Mouse (Mus musculus) heart, adult 18-20 months (tissue): ENCODE data around the gene Afg1l. TPM values are rescaled to one million over a fixed set of nuclear protein-coding genes. Genes with fewer than 3 reads are reported as not detected.

Source experiments
- DNase-seq, 2 experiments: peaks; one replicate each; pipeline ENCODE4 v3.0.0; 2021 to 2022; ENCODE audit warnings: mixed read lengths in 1 of 2
- long read RNA-seq, 2 experiments: library from polyadenylated mRNA; stranded (forward); transcript quantifications; one replicate each; pipeline ENCODE4 v2.0.0; 2021
- total RNA-seq, 2 experiments: library from RNA; stranded (reverse); gene quantifications; 2 replicates each; pipeline ENCODE4 v1.2.3; 2021

Gene Afg1l
- 10 to 100 TPM; 31.8 to 32.7 TPM for total RNA-seq
- long read RNA-seq, experiment 1, transcript Afg1l-201 (13 exons, 2,513 nt) = major isoform, 22 of 30 reads
- long read RNA-seq, experiment 1, partial matches to known transcripts = 2 of 30 reads
- long read RNA-seq, experiment 1, other reads (novel, unspliced or antisense) = 6 of 30 reads
- long read RNA-seq, experiment 2, transcript Afg1l-201 (13 exons, 2,513 nt) = major isoform, 9 of 19 reads
- long read RNA-seq, experiment 2, partial matches to known transcripts = 0 of 19 reads
- long read RNA-seq, experiment 2, other reads (novel, unspliced or antisense) = 10 of 19 reads

DNA sequence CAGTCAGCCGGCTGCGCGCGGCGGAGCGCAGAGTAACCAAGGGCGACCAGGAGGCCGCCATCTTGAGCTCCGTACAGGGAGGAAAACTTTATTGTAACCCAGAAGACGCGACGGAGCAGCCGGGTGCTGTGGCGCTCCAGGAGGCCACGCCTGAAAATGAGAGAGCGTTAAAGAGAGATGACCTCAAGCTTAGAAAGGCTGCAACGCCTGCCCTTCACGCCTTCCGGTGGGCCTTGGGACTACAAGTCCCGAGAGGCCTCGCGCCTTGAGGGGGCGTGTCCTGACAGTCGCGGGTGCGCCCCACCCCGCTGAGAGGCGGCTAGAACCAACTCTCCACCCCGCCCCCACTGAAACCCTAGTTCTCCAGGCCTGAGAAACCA lies at the start of gene Afg1l:
Gene Afg1l (minus strand): TSS at position 225 of the 380 bp plus-strand sequence.
- DNase-seq = peak; percentile 98 to 99

DNA sequence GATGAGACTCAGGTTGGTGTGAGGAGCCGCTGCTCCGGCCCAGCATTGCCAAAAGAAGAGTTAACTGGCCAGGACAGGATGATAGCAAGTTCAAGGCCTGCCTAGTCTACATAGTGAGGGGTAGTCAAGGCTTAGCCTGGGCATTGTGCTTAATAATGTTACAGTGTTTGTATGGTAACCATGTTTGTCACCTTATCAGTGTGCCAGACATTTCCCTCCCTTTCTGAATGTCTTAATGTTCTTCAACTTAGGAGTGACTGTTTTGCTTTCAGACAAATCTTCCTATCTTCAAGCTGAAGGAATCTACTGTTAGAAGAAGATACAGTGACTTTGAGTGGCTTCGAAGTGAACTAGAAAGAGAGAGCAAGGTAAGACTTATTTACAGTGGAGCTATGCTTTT lies 47.3 kb upstream of the Afg1l start:
- DNase-seq = no peak

DNA sequence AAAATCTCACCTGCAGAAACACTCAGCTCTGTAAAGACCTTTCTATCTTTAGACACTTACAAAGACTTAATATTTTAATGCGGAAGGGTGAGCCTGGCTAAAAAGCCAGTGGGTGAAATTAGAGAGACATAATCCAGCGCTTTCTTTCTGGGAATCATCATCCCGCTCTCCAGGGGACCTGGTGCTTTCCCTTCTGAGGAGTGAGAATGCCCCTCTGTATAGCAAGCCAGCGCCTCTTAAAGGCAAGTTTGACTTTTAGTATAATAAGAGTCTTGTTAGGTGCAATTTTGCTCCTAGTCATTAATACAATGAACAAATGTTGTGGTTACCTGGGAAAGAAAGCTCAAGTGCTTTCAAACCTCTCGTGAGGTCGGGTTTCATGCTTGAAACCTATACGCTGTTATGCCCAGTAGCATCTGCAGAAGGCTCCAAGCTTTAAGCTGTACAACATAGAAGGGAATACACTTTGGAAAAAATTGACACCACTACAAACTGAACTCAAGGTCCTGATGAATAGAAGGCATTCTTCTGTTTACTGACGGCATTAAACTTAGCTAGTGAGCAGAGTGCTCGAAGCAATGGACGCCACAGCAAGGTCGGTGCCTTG lies 45.3 kb upstream of the Afg1l start:
- no peak for DNase-seq

DNA sequence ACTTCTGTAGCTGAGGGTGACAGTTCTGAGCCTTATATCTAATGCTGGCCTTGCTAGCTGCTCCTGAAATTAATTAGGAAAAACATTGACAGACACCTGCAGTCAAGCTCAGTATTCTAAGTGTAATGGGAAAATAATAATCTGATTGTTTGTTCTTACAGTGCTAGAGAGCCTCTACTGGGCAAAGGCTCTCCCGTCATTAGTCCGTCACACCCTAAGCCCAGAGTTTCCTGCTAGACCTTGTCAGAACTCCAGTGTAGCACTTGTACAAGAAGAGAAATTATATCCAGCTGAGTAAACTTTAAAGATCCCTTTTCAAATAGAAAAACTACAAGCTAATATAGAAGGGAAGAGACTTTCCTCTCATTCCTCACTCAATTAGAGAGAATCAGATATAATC lies 44.5 kb upstream of the Afg1l start:
- no peak for DNase-seq

DNA sequence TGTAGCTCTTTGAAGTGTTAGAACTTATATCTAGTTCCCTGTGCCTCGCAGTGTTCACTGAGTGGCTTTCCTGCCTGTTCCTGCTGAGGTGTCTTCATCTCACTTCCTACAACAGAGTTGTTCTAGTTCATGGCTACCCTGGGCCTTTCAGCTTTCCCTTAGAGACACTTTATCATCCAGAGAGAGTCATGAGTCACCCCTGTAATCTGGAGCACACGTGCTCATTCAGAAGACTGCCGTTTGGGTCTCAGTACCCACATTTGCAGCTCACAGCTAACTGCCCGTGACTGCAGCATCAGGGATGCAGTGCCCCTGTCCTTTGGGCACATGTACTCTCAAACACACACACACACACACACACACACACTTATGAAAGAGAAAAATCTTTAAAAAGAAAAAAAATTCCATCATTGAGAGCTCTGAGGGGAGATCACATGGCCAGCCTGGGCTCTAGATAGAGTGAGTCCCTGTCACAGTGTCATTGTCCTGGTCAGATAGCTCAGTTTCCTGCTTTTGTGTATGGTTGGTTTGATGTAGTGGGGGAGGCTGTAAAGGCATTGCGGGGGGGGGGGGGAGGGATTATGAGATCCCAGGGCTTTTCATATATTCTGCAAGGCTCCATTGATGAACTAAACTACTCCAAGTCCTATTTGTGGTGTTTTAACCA lies 43.1 kb upstream of the Afg1l start:
- no peak for DNase-seq

DNA sequence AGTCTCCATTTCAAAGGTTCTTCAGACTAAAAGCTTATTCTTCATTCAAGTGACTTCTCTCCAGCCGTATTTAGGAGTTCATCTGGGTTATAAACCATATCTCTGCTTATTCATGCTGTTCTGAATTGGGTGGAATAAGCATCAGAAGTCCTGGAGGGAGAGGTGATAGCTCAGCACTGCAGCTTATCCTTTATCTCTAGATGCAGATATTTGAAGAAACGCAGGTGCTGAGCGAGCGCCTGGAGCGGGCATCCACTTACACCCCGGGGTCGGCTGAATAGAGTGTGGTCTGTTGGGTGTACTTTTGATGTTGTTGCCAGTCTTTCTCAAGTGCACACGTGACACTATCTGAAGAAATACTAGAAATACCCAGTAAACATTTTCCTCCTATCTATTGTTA lies 40.0 kb upstream of the Afg1l start:
- no peak for DNase-seq

DNA sequence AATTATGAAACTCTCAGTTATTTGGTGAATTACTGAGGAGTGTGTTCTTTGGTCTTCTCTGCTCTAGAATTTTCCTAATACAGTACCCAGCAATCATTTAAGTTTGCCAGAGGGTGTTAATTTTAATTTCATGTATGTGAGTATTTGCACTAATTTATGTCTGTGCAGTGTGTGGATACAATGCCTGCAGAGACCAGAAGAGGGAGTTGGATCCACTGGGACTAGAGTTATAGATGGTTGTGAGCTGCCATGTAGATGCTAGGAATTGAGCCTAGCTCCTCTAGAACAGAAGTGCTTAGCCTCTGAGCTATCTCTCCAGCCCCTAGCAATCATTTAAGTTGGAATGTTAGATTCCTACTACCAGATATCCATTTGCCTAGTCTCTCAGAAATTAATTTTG lies 35.8 kb upstream of the Afg1l start:
- DNase-seq = no peak

DNA sequence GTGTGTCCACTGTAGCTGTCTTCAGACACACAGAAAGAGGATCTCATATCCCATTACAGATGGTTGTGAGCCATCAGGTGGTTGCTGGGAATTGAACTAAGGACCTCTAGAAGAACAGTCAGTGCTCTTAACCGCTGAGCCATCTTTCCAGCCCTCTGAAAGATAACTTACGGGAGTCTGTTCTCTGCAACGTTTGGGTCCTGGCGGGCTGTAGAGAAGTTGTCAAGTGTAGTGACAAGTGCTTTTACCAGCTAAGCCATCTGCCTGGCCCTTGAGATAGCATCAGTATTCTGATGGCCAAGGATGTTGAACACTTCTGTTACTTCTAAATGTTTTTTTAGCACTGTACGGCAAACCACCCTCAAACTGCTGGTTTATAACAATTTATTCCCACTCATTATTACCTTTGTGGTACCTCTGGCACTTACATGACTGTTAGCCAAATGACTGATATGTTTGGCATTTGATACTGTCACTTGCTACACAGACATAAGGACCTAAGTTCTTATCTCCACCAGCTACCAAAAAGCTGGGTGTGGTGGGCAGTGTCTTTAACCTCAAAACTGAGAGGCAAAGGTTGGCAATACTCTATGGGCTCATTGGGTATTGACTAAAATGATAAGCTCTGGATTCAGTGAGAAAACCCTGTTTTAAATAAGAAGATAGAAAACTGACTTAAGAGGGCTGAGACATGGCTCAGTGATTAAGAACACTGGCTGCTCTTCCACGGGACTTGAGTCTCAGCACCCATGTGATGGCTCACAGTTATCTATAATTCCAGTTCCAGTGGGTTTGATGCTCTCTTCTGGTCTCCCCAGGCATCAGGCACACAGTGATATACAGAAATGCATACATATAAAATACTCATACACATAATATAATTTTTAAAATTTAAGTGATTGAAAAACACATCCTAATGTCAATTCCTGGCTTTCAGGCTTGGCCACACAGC lies 33.1 kb upstream of the Afg1l start:
- DNase-seq = no peak

DNA sequence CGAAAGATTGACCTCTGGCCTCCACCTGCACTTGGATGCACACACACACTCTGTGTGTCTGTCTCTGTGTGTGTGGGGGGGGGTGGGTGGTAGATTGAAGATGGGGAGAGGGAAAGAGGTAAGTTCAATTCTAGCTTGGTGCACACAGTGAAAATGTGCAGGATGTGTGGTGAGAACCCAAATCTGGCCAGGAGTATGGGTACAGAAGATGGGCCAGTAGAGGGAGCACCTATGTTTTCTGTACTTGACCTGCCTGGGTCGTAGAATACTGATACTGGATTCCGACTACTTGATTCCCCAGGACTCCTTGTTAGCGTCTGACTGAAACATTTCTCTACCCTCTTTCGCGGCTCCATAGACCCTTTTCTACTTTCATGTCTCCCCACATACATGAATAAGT lies 31.8 kb upstream of the Afg1l start:
- no peak for DNase-seq

DNA sequence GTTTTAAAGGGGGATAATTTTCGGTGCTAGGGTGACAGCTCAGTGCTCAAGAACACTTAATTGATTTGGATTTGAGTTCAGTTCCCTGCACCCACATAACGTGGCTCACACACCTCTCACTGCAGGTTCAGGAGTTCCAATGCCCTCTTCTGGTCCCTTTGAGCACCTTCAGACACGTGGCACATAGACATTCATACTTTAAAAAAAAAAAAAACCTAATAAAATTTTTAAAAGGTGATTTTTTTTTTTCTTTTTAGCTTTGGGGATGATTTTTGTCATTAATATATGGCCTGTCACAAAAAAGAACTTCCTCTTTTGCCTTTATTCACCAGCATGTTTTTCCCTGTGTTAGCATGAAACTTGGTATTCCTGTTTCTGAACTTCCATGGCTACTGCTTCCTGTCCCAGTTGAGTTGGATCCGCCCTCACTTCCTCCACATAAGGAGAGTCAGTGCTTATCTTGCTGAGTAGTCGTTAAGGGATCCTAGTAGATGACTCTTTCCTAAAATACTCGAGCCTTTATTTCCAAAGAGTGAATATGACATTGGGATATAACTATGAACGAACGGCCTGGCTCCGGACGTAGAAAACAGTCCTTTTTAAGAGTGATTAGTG lies 25.8 kb upstream of the Afg1l start:
- peak; percentile 34 to 61 for DNase-seq

DNA sequence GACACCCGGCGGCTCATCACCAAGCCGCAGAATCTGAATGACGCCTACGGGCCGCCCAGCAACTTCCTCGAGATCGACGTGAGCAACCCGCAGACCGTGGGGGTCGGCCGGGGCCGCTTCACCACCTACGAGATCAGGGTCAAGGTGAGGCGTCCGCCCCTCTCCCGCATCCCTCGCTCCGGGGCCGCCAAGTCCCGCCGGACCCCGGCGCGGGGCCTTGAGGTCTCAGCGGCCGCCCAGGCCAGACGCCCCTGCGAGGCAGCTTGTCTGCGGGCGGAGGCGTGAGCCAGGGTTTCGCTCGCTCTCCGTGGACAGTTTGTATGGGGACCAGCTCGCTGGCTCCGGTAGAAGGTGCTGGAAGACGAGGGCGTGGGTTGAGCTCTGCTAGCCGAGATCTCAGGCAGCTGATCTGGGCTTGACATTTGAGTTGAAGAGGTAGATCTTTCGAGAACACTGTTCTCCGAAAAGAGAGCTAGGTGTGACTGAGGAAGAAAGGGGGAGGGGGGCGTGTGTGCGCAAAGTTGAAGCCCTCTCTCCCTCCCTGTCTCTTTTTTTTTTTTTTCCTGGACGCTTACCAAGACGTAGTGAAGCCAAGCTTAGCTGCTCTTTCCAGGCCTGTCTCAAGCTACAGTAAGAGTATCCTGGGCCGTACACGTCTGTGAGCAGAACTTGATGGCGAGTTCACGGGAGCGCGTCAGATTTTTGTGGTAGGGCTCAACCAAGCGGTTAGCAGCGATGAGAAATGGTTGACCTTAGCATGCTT lies 24.2 kb upstream of the Afg1l start:
- peak; percentile 72 to 80 for DNase-seq

DNA sequence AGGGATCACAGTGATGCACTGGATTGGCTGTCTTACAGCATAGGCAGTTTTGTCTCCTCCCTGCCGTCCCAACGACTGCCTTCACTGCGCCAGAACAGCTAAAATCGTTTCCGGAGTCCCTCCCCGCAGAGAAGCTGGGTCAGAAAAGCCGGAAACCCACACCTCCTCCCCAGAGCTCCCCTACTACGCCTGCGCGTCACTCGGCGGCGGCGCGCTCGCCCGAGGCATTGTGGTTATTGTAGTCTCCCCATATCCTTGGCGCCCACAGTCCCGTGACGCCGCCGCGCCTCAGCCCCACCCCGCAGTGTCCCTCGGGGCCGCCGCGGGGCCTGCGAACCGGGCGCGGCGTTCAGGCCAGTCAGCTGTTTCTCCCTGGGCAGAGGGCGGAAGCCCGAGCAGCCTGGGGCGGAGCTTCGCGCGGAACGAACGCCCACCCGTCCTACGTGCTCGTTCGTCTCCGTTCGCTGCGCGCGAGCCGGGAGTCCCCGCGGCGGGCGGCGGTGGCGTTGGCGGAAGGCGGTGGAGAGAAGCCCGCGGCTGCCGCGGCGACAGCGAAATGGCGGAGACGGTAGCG lies 23.5 kb upstream of the Afg1l start, which contains the start of gene Snx3:
Gene Snx3 (plus strand): TSS at position 256 of the 574 bp plus-strand sequence.
- DNase-seq = peak; percentile 96 to 99

DNA sequence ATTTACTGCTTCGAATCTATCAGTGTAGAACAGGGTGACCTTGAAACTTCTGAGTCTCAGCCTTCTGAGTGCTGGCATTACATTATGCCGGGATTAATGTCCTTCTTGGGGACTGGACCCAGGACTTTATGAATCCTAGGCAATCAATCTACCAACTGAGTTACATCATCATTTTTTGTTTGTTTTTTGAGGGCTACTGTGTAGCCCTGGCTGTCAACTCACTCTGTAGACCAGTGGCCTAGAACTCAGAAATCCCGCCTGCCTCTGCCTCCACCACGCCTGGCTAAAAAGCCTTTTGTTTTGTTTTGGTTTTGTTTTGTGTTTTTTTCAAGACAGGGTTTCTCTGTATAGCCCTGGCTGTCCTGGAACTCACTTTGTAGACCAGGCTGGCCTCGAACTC lies 22.8 kb upstream of the Afg1l start:
- DNase-seq = no peak

DNA sequence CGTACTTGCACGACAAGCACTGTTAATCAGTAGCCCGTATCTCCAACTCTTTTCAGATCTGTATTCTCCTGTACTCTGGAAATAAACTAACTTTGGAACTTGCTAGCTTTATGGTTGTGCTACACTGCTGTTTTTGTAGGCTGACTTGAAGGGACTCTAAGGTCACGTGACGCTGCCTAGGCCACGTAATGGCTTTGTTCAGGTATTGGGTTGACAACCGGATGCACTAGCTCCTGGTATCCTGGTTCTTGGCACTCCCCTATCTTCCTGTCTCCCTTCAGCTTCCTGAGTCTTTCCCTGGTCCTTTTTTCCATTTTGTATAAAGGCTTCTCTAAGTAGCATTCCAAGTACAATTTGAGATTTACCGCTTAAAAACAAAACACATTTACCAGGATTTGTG lies 22.2 kb upstream of the Afg1l start:
- peak in 1 of 2 experiments; percentile 29 for DNase-seq

DNA sequence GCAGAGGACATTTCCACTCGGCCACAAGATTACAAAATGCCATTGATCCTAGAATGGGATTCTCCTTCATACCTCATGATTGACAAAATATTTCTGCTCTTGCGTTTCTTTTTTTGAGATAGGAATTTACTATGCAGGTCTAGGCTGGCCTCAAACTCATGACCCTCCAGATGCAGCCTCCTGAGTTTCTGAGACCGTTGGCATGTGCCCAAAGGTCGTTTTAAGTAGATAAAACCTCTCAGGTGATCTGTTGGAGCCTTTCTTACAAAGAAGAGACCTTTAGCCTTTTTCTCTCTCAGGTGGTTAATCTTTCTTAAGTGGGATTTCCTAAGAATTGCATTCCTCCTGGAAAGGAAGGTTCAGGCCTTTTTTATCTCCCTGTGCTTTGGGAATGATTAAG lies 14.6 kb upstream of the Afg1l start:
- no peak for DNase-seq

DNA sequence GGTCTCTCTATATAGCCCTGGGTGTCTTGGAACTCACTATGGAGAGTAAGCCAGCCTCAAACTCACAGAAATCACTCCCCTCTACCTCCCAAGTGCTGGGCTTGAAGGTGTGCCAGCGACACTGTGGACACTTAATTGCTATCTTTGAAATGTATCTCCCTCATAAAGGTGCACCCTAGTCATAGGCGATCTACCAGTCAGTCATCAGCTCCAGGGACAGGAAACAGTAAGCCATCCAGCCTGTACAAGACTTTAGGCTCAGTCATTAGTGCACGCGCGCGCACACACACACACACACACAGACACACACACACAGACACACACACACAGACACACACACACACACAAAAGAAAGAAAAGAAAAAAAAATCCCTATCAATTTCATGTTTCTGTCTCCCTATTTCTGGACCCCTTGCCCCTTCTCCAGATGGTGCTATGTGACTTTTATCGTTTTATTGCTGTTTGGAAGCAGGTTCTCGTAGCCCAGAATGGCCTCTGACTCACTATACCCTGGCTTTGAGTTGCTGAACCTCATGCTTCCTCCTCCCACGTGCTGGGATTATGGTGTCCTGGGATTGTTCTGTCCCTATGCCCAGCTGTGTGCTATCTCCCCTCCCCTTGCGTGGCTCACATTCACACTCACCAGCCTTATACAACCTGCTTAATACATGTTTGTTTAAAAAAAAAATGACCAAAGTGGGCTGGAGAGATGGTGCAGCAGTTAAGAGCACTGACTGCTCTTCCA lies 13.8 kb upstream of the Afg1l start:
- DNase-seq = no peak

DNA sequence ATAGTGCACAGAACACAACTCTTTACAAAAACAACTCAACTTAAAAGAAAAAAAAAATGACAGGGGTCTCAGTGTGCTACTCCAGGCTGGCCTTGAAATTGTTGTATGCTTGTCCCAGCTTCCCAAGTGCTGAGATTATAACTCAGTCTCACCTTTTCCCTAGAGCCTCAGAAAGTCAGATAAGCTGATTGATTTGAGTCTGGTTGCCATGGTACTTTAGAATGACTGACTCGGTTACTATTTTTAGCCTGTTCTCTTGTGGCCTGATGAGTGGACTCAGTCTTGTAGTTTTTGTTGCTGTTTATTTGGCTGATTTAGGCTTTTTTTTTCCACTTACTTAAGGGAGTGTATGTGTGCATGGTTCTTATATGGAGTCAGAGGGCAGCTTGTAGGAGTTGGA lies 12.8 kb upstream of the Afg1l start:
- peak in 1 of 2 experiments; percentile 15 for DNase-seq

DNA sequence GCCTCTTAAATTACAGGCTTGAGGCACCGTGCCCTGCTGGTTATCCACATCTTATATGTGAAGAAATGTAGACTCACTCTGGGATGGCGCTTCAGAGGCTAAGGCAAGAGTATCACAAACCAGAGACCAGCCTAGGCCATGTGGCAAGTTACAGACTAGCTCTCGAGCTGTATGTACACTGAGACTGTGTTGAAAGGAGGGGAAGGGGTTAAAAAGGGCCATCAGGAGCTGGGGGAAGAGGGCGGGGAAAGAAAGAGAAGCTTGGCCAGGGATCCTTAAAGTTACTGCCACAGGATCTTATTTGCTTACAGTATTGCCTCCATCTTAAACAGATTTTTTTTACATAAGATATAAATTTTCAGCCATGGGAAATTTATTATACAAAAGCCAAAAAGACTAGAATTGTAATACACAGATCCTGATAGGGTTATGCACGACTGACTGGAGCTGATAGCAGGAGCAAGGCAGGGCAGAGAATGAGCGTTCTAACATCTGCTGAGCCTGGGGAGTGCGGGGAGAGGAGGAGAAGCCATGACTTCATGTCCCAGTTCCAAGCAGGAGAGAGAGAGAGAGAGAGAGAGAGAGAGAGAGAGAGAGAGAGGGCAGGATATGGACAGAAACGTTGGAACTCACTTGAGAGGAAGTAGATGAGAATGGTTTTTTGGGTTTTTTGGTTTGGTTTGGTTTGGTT lies 10.4 kb upstream of the Afg1l start:
- no peak for DNase-seq

DNA sequence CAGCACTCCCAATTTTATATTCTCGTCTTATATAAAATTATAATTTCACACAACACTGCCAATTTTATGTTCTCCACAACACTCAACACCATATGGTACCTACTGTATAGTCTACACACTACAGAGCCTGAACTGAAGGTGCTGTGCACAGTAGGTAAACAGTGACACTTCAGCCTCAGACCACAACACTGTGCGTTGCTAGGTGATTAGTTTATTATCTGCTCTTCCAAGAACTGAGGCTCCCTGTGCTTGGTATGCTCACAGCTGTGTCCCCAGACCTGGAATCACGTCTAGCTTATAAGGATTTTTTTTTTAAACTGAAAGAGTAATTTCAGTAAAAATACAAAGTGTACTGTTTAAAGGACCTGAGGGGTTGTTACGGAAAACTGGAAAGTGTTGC lies 2.4 kb upstream of the Afg1l start:
- DNase-seq = no peak
